Mouse (Mus musculus) spleen, adult 2 months (tissue): ENCODE results near the gene Gm17455.

Experiments
- CTCF ChIP-seq: fragments of 200-500 bp; IDR thresholded peaks from 2 replicates; pipeline ENCODE4 v1.5.1; 2011; ENCODE audit warnings: mild to moderate bottlenecking, inconsistent platforms; ENCODE audit not compliant: insufficient read depth, insufficient read length, insufficient replicate concordance; ENCODE audit errors: extremely low read depth
- POLR2A ChIP-seq: fragments of 200-500 bp; IDR thresholded peaks from 2 replicates; pipeline ENCODE4 v1.6.1; 2011; ENCODE audit warnings: low read depth, low read length, inconsistent platforms

GRCm38 (mm10) chr10:60367145-60367544 is 32.4 kb upstream of the Gm17455 start:
- TF ChIP-seq POLR2A (no peak), CTCF (no peak)
